Mouse (Mus musculus): ENCODE measurements around the gene Fam83b. TPM values are rescaled to one million over a fixed set of nuclear protein-coding genes. Genes with fewer than 3 reads are reported as not detected.

Gene Fam83b
- total and polyA plus RNA-seq, 3 experiments: 0.08 to 0.41 (median 0.40) TPM

GRCm38 (mm10) chr9:76559240-76559639 lies 7.7 kb downstream of the Fam83b start:
- H3K9me3 ChIP-seq (replicated peaks; ENCODE audit: low read length): no peaks in the 10 kb centered on the region
- H3K4me1 ChIP-seq (ENCODE audit: control insufficient read depth in 1 of 2, insufficient read depth in 2 of 2): no peaks in the 10 kb centered on the region
- TF ChIP-seq RCOR1 (conservative IDR thresholded peaks at IDR 0.05; ENCODE audit: low read depth, low read length) (no peak), RAD21 (IDR thresholded peaks at IDR 0.05; ENCODE audit: low read depth, low read length) (no peak), MYC (IDR thresholded peaks at IDR 0.05; ENCODE audit: low read depth, low read length) (no peak), ETS1 (conservative IDR thresholded peaks at IDR 0.05; ENCODE audit: low read depth, low read length) (no peak), ZMIZ1 (IDR thresholded peaks at IDR 0.05; ENCODE audit: low read depth, low read length) (no peak), TBP (conservative IDR thresholded peaks at IDR 0.05; ENCODE audit: low read depth, low read length) (no peak), ZKSCAN1 (IDR thresholded peaks at IDR 0.05; ENCODE audit: borderline replicate concordance, low read depth, low read length) (no peak), E2F4 (IDR thresholded peaks at IDR 0.05; ENCODE audit: insufficient replicate concordance, low read depth, low read length) (no peak), EP300 (IDR thresholded peaks at IDR 0.05; ENCODE audit: low read length) (no peak), PAX5 (IDR thresholded peaks at IDR 0.05; ENCODE audit: low read length) (no peak), MAFK (IDR thresholded peaks at IDR 0.05; ENCODE audit: insufficient replicate concordance, low read length) (no peak), JUND (conservative IDR thresholded peaks at IDR 0.05; ENCODE audit: low read depth, low read length) (no peak), JUN (IDR thresholded peaks at IDR 0.05; ENCODE audit: insufficient read depth, low read depth, low read length) (no peak), UBTF (IDR thresholded peaks at IDR 0.05; ENCODE audit: low read depth, low read length) (no peak), MXI1 (IDR thresholded peaks at IDR 0.05; ENCODE audit: low read depth, low read length) (no peak), CHD1 (IDR thresholded peaks at IDR 0.05; ENCODE audit: low read depth, low read length) (no peak)
- H3K27ac ChIP-seq (ENCODE audit: insufficient read depth, low read depth): no peak overlapping the region
- no peak overlapping the region for H3K9ac ChIP-seq (ENCODE audit: insufficient read depth, low read depth)
- dilution Hi-C loops (cut with MboI; ENCODE audit: extremely low pct_ligation_motif_present, extremely low pct_unique_long_range_greater_than_20kb, low sequenced_read_pairs): no loop called here
- H3K36me3 ChIP-seq (replicated peaks in 1 of 2; ENCODE audit: control insufficient read depth in 1 of 2, insufficient read depth in 1 of 2, low read length in 1 of 2): no peaks in the 10 kb centered on the region
- in situ Hi-C loops (cut with MboI; ENCODE audit: low pct_ligation_motif_present, low pct_unique_long_range_greater_than_20kb, low sequenced_read_pairs): no loop called here
- DNase-seq (ENCODE audit: extremely low read depth): no peak
- no peaks in the 10 kb centered on the region for H3K79me2 ChIP-seq (replicated peaks; ENCODE audit: control insufficient read depth, extremely low read depth, insufficient read depth, poor library complexity, severe bottlenecking)
- H3K4me2 ChIP-seq (ENCODE audit: insufficient read depth, low read depth, poor library complexity, severe bottlenecking): no peak overlapping the region
- H3K4me3 ChIP-seq (replicated peaks in 1 of 3; ENCODE audit: low read depth in 2 of 3, low read length in 2 of 3, poor library complexity in 1 of 3): no peak overlapping the region
- H3K27me3 ChIP-seq (replicated peaks): no peaks in the 10 kb centered on the region

- Histone ChIP-seq H3K9ac (ENCODE audit: insufficient read depth, low read depth) (no peak overlapping the region), H3K4me3 (replicated peaks in 1 of 3; ENCODE audit: low read depth in 2 of 3, low read length in 2 of 3, poor library complexity in 1 of 3) (no peak overlapping the region), H3K4me1 (ENCODE audit: control insufficient read depth in 1 of 2, insufficient read depth in 2 of 2) (no peaks in the 10 kb centered on the region), H3K79me2 (replicated peaks; ENCODE audit: control insufficient read depth, extremely low read depth, insufficient read depth, poor library complexity, severe bottlenecking) (no peaks in the 10 kb centered on the region), H3K27ac (ENCODE audit: insufficient read depth, low read depth) (no peak overlapping the region), H3K4me2 (ENCODE audit: insufficient read depth, low read depth, poor library complexity, severe bottlenecking) (no peak overlapping the region), H3K27me3 (replicated peaks) (no peaks in the 10 kb centered on the region), H3K36me3 (replicated peaks in 1 of 2; ENCODE audit: control insufficient read depth in 1 of 2, insufficient read depth in 1 of 2, low read length in 1 of 2) (no peaks in the 10 kb centered on the region), H3K9me3 (replicated peaks; ENCODE audit: low read length) (no peaks in the 10 kb centered on the region)
- no peak for DNase-seq (ENCODE audit: extremely low read depth)
- dilution Hi-C loops (cut with MboI; ENCODE audit: extremely low pct_ligation_motif_present, extremely low pct_unique_long_range_greater_than_20kb, low sequenced_read_pairs): no loop called here
- in situ Hi-C loops (cut with MboI; ENCODE audit: low pct_ligation_motif_present, low pct_unique_long_range_greater_than_20kb, low sequenced_read_pairs): no loop called here
- TF ChIP-seq HCFC1 (IDR thresholded peaks at IDR 0.05; ENCODE audit: low read depth, low read length): no peak
- TF ChIP-seq MEF2A (IDR thresholded peaks at IDR 0.05; ENCODE audit: borderline replicate concordance, low read depth, low read length): no peak
- no peak for TF ChIP-seq NRF1 (IDR thresholded peaks at IDR 0.05; ENCODE audit: low read depth, low read length)
- no peak for TF ChIP-seq PAX5 (IDR thresholded peaks at IDR 0.05; ENCODE audit: low read length)
- no peak for TF ChIP-seq ZNF384 (IDR thresholded peaks at IDR 0.05; ENCODE audit: low read depth, low read length)
- no peak for TF ChIP-seq ETS1 (conservative IDR thresholded peaks at IDR 0.05; ENCODE audit: low read depth, low read length)
- no peak for TF ChIP-seq CHD2 (IDR thresholded peaks at IDR 0.05; ENCODE audit: low read length)
- TF ChIP-seq MYC (IDR thresholded peaks at IDR 0.05; ENCODE audit: low read depth, low read length): no peak
- no peak for TF ChIP-seq MAX (IDR thresholded peaks at IDR 0.05; ENCODE audit: low read length)
- no peak for TF ChIP-seq RCOR1 (conservative IDR thresholded peaks at IDR 0.05; ENCODE audit: low read depth, low read length)
- TF ChIP-seq POLR2AphosphoS2 (IDR thresholded peaks at IDR 0.05; ENCODE audit: low read depth, low read length): no peak
- TF ChIP-seq CHD1 (IDR thresholded peaks at IDR 0.05; ENCODE audit: low read depth, low read length): no peak
- TF ChIP-seq EP300 (IDR thresholded peaks at IDR 0.05; ENCODE audit: low read length): no peak
- TF ChIP-seq USF2 (conservative IDR thresholded peaks at IDR 0.05; ENCODE audit: low read depth, low read length): no peak
- TF ChIP-seq ELF1 (IDR thresholded peaks at IDR 0.05; ENCODE audit: low read depth, low read length): no peak
- no peak for TF ChIP-seq ZKSCAN1 (IDR thresholded peaks at IDR 0.05; ENCODE audit: borderline replicate concordance, low read depth, low read length)
- no peak for TF ChIP-seq IRF4 (IDR thresholded peaks at IDR 0.05; ENCODE audit: low read depth, low read length)
- no peak for TF ChIP-seq KAT2A (IDR thresholded peaks at IDR 0.05; ENCODE audit: insufficient replicate concordance, low read length)
- no peak for TF ChIP-seq MAZ (IDR thresholded peaks at IDR 0.05; ENCODE audit: low read depth, low read length)
- TF ChIP-seq RAD21 (IDR thresholded peaks at IDR 0.05; ENCODE audit: low read depth, low read length): no peak
Observed at GRCm38 (mm10) chr9:76553758-76554157, 13.2 kb downstream of the Fam83b start.
